ENCODE assay signal across 8 mouse cellular contexts in the genomic region with DNA sequence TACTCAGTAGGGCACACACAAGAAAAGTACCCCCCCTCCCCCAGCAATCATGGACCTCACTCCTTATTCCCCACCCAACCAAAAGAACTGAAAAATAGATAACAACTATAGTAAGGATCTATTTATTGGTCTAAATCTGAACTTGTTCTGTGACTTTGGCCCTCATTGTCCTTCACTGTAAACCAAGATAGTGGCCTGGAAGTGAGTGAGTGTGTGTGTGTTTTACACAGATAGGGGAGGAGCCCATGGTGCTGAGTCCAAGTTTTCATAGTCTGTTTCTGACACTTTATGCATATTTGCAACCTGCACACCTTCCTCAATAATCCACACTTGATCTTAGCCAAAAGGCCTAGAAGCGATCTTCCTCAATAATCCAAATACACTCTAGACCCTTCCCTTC. TPM values are rescaled to one million over a fixed set of nuclear protein-coding genes. Genes with fewer than 3 reads are reported as not detected.
DNase-seq lines count a peak whose midpoint lies in the region; ATAC-seq lines count a peak whose summit lies in the region.

No protein-coding gene starts in this region.

- peak overlapping the region; percentile 92 for H3K27ac ChIP-seq in kidney, embryonic 15.5 days
- H3K27ac ChIP-seq in hindbrain, embryonic 16.5 days (ENCODE audit: low read depth, low read length), result peak overlapping the region; percentile 66
- H3K27ac ChIP-seq in midbrain, embryonic 15.5 days, result peak overlapping the region; percentile 74

- no peaks in the 10 kb centered on the region for H3K9me3 ChIP-seq in kidney, embryonic 15.5 days (replicated peaks)
- no peaks in the 10 kb centered on the region for H3K9me3 ChIP-seq in hindbrain, embryonic 16.5 days (ENCODE audit: control insufficient read depth, low read length)
- H3K9me3 ChIP-seq in midbrain, embryonic 15.5 days, result no peaks in the 10 kb centered on the region

- peak overlapping the region; percentile 87 for H3K9ac ChIP-seq in kidney, embryonic 15.5 days
- peak overlapping the region; percentile 84 for H3K9ac ChIP-seq in hindbrain, embryonic 16.5 days (ENCODE audit: low read depth, low read length)
- H3K9ac ChIP-seq in midbrain, embryonic 15.5 days, result peak overlapping the region; percentile 72

- no peaks in the 10 kb centered on the region for H3K27me3 ChIP-seq in kidney, embryonic 15.5 days
- H3K27me3 ChIP-seq in hindbrain, embryonic 16.5 days (replicated peaks; ENCODE audit: control insufficient read depth, insufficient read depth, low read length), result no peaks in the 10 kb centered on the region
- H3K27me3 ChIP-seq in midbrain, embryonic 15.5 days (replicated peaks), result no peaks in the 10 kb centered on the region

- peaks cover 43% of the 10 kb centered on the region for H3K4me1 ChIP-seq in kidney, embryonic 15.5 days
- peaks cover 37% of the 10 kb centered on the region for H3K4me1 ChIP-seq in hindbrain, embryonic 16.5 days (ENCODE audit: control insufficient read depth, insufficient read depth, low read depth, low read length)
- peaks cover 45% of the 10 kb centered on the region for H3K4me1 ChIP-seq in midbrain, embryonic 15.5 days

- WGBS in kidney, embryonic 15.5 days, result 0% methylated on average over 1 of the region's 1 CpGs
- 4% methylated on average over 1 of the region's 1 CpGs for WGBS in hindbrain, embryonic 16.5 days
- WGBS in midbrain, embryonic 15.5 days, result 3% methylated on average over 1 of the region's 1 CpGs

- H3K36me3 ChIP-seq in kidney, embryonic 15.5 days, result no peaks in the 10 kb centered on the region
- no peaks in the 10 kb centered on the region for H3K36me3 ChIP-seq in hindbrain, embryonic 16.5 days (ENCODE audit: control insufficient read depth, insufficient read depth, low read length)
- no peaks in the 10 kb centered on the region for H3K36me3 ChIP-seq in midbrain, embryonic 15.5 days (replicated peaks)

- peak overlapping the region; percentile 98 for H3K4me3 ChIP-seq in kidney, embryonic 15.5 days (replicated peaks)
- peak overlapping the region; percentile 75 for H3K4me3 ChIP-seq in hindbrain, embryonic 16.5 days (ENCODE audit: low read length)
- peak overlapping the region; percentile 87 for H3K4me3 ChIP-seq in midbrain, embryonic 15.5 days

- DNase-seq in kidney, postnatal 10 days, result no peak
- DNase-seq in c-Kit-positive CD71-positive TER-119-negative erythroid progenitor cells, embryonic 14.5 days (ENCODE audit: low read depth), result peak; percentile 40
- no peak for DNase-seq in gastrocnemius, postnatal 25 days
- no peak for DNase-seq in embryo, embryonic 9.5 days (ENCODE audit: extremely low spot score)
- DNase-seq in spleen, postnatal 14 days (ENCODE audit: low spot score in 2 of 2), result no peak

- peak; percentile 10; the same call in 1 of the 2 replicates for ATAC-seq in kidney, embryonic 15.5 days (replicated peaks; ENCODE audit: low FRiP score)
- ATAC-seq in hindbrain, embryonic 16.5 days, result peak; percentile 28; the same call in 1 of the 2 replicates
- peak; percentile 32; the same call in 1 of the 2 replicates for ATAC-seq in midbrain, embryonic 15.5 days (replicated peaks)

- H3K4me2 ChIP-seq in kidney, embryonic 15.5 days, result peak overlapping the region; percentile 89
- H3K4me2 ChIP-seq in hindbrain, embryonic 16.5 days (ENCODE audit: low read length), result peak overlapping the region; percentile 91
- H3K4me2 ChIP-seq in midbrain, embryonic 15.5 days, result peak overlapping the region; percentile 95

RNA-seq across cellular contexts. Expression of a gene that starts 0.6 kb away (rescaled TPM):
- polyA plus RNA-seq in kidney, embryonic 15.5 days (2015; fragmentation: Nextera tagmentation; extraction: Ambion mirVana), result 33.8 and 39.4 TPM in 2 replicates
- 18.7 and 22.7 TPM in 2 replicates for polyA plus RNA-seq in hindbrain, embryonic 16.5 days (2015; fragmentation: Nextera tagmentation; extraction: Ambion mirVana)
- 18.2 TPM in 2 replicates for polyA plus RNA-seq in midbrain, embryonic 15.5 days (2015; fragmentation: Nextera tagmentation; extraction: Ambion mirVana)
- 100 to 1,000 TPM in 1 of 2 experiments, 10 to 100 TPM in 1; 94.5 to 102 TPM for total RNA-seq in gastrocnemius, postnatal 25 days (2021)

RNA-seq across cellular contexts. Expression of a gene that starts 29.3 kb away (rescaled TPM):
- polyA plus RNA-seq in kidney, embryonic 15.5 days (2015; fragmentation: Nextera tagmentation; extraction: Ambion mirVana), result 0.19 and 0.38 TPM in 2 replicates
- 2.5 and 2.9 TPM in 2 replicates for polyA plus RNA-seq in hindbrain, embryonic 16.5 days (2015; fragmentation: Nextera tagmentation; extraction: Ambion mirVana)
- polyA plus RNA-seq in midbrain, embryonic 15.5 days (2015; fragmentation: Nextera tagmentation; extraction: Ambion mirVana), result 3.3 and 4.0 TPM in 2 replicates
- under 1 TPM; 0.11 to 0.13 TPM for total RNA-seq in gastrocnemius, postnatal 25 days (2021)

RNA-seq across cellular contexts. Expression of a gene that starts 38.0 kb away (rescaled TPM):
- polyA plus RNA-seq in kidney, embryonic 15.5 days (2015; fragmentation: Nextera tagmentation; extraction: Ambion mirVana), result 5.8 and 6.4 TPM in 2 replicates
- polyA plus RNA-seq in hindbrain, embryonic 16.5 days (2015; fragmentation: Nextera tagmentation; extraction: Ambion mirVana), result 13.7 and 15.0 TPM in 2 replicates
- polyA plus RNA-seq in midbrain, embryonic 15.5 days (2015; fragmentation: Nextera tagmentation; extraction: Ambion mirVana), result 14.5 and 15.8 TPM in 2 replicates
- total RNA-seq in gastrocnemius, postnatal 25 days (2021), result 10 to 100 TPM in 1 of 2 experiments, 1 to 10 TPM in 1; 6.2 to 10.7 TPM
